Mouse (Mus musculus): Measurements from ENCODE around the gene Clic3.

- TF ChIP-seq GATA1 (IDR thresholded peaks at IDR 0.05; ENCODE audit: borderline replicate concordance, low read length) (no peak), FLI1 (IDR thresholded peaks at IDR 0.05; ENCODE audit: low read length) (no peak)
Observed at GRCm38 (mm10) chr2:25442682-25443081, 14.0 kb upstream of the Clic3 start.
